Mouse (Mus musculus) leukemia stem cell, adult 10-12 weeks (primary cell): ENCODE measurements around the gene Serping1. TPM values are rescaled to one million over a fixed set of nuclear protein-coding genes. Genes with fewer than 3 reads are reported as not detected.

Experiments used
- polyA plus RNA-seq: library from polyadenylated mRNA; stranded (reverse); fragments of >175 nt; gene quantifications from 2 replicates; pipeline ENCODE4 v1.2.3, GENCODE M21; 2012; ENCODE audit warnings: low replicate concordance

Gene Serping1
- 2.8 TPM in 1 of 2 replicates, not detected in the other for polyA plus RNA-seq

DNA sequence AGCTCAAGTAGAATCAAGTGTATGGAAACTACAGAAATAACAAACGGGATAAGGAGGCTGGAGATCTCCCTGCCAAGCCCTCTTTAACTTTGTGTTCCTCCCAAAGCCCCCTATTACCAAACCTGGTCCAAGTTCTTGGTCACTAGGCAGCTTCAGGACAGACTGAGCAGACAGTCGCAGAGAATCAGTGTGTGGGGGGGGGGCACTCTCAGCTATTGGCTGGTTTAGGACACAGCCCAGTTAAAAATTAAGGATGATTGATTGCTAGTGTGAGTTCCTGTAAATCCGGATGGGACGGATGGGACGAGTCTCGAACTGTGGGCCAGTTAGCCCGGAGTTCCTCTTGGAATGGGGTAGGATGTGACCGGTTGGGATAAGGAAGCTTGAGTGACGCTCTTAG, at the start of gene Serping1:
TSS of gene Serping1 (minus strand) at position 204 of the 400 bp plus-strand sequence.

DNA sequence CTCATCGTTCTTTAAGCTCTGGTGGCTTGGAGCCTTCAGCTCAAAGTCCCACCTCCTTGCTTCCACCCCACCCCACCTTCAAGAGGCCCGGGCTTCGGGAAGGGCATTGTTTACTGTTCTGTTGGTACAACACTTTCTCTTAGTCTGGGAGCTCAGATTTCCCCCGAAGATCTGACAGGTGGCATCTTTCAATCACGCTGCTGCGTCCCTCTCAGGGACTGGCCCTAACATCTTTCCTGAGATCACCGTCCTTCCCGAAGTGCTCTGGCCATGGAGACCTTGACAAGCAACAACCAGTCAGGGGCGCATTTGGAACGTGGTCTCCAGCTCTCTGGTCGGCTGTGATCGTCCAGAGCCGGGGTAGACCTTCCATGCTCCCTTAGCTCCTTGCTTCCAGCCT, 47.3 kb upstream of the Serping1 start, which contains the start of gene Smtnl1:
TSS of gene Smtnl1 (minus strand) at position 101 of the 400 bp plus-strand sequence.

DNA sequence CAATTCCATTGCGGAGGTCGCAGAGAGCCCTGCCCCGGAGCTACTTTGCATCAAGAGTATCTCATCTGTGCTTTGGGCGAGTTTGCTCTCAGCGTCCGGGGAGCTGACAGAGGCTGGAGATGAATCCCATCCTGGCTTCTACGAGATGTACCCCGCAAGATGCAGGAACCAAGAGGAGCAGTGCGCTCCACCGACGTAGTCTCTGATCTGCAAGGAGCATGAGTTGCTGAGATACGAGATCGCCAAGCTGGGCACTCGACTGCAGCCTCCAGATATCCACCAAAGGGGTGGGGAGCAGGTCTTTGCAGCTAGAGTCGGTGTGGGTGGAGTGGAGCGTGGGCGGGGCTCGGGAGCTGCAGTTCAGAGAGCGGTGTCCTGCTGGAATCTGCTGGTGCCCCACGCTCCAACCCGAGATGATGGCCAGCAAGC, 23.3 kb upstream of the Serping1 start, which contains the start of gene Ube2l6:
TSS of gene Ube2l6 (plus strand) at position 336 of the 429 bp plus-strand sequence.

DNA sequence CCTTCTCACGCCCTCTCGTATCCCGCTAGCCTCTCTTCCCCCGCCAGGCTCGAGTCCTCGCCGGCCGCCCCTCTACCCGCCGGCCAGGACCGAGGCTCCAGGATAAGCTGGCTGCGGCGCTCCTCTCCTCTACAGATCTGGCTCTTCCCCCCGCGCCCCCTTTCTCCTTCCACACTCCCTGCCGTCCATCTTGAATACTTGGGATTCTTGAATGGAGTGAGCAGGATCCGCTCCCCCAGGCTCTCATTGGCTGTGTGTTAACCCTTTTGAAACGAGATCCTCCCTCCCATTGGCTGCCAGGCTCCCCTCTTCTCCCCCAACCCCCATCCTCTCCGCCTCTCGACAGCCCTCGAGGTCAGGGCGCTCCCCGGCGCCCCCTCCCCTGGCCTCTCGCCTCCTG, 31.7 kb downstream of the Serping1 start, which contains the start of gene Gm19426:
TSS of gene Gm19426 (minus strand) at position 95 of the 400 bp plus-strand sequence.

DNA sequence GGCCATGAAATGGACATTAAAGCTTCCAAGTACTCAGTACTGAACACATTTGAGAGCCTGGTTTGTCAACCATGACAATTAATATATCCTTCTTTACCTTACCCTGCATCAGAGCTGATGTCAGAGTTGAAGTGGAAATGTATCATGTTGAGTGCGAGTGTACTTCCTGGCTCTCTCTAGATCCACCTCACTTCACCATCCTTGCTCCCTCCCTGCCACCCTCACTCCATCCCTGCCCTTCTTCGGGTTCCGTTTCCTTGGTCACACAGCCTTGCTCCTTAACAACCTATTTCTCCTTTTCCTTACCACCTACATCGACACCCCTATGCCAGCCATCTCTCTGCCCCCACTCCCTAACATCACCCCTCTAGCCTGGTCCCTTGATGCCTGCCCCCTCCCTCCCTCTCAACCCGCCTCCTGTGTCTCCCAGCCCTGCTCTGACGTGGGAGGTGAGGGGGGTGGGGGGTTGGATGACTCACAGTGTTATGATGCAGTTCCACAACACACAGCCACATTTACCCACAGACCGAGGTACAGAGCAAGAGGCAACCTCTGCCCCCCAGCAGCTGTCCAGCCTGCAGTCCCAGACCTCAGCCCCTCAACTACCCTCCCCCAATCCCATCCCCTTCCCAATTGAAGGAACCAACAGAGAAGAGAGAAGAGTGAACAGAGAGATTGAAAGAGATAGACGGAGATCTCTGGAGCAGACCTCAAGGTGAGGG, 41.5 kb downstream of the Serping1 start, which contains the start of gene Ypel4:
TSS of gene Ypel4 (plus strand) at position 480 of the 722 bp plus-strand sequence.

DNA sequence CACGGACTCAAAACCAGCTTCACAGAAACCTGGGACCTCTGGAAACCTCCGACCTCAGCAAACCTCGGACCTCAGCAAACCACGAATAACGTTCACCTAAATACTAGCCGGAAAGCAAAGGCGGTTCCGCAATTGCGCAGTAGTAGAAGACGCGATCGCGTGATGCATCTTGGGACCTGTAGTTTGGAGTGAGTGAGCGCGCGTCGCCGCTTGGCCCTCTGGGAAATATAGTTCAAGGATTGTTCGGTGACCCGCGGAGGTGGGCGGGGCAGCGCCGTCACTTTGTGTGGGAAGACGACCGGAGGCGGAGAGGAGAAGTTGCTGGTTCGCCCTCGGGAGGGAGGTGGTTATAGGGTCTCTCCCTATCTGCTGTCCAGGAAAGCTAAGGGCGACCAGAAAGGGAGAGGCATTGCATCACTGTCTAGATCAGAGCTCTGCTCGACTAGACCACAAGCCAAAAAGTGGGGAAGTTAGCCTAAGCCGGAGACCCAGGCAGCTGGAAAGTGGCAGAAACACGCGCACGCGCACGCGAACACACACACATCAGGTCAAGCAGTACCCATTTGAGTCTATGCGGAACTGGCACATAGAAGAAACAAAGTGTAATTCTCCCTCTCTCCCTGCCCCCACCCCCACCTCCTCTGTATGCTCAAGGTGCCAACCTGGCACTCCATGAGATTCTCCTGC, 47.9 kb downstream of the Serping1 start, which contains the start of gene Clp1:
TSS of gene Clp1 (minus strand) at position 179 of the 687 bp plus-strand sequence.

Other genes with a start within 250 kb of the Serping1 start
- gene Ctnnd1, start 124.7 kb downstream of the Serping1 start, polyA plus RNA-seq = 0.83 and 4.1 TPM in 2 replicates
- not detected in 2 replicates for gene Btbd18, start 116.4 kb downstream of the Serping1 start, polyA plus RNA-seq
- gene Selenoh, start 104.7 kb downstream of the Serping1 start, polyA plus RNA-seq = 101 and 122 TPM in 2 replicates
- gene Gm28635, start 97.4 kb downstream of the Serping1 start, polyA plus RNA-seq = not detected in 2 replicates
- 23.7 and 36.7 TPM in 2 replicates for gene Med19, start 97.0 kb downstream of the Serping1 start, polyA plus RNA-seq
- gene Tmx2, start 96.3 kb downstream of the Serping1 start, polyA plus RNA-seq = 2.7 and 4.2 TPM in 2 replicates
- gene Zdhhc5, start 60.3 kb downstream of the Serping1 start, polyA plus RNA-seq = 22.7 and 68.7 TPM in 2 replicates
- 0.41 and 0.85 TPM in 2 replicates for gene Clp1, start 48.1 kb downstream of the Serping1 start, polyA plus RNA-seq
- 191 and 216 TPM in 2 replicates for gene Ypel4, start 41.4 kb downstream of the Serping1 start, polyA plus RNA-seq
- not detected in 2 replicates for gene Gm19426, start 31.8 kb downstream of the Serping1 start, polyA plus RNA-seq
- 3.3 and 20.8 TPM in 2 replicates for gene Ube2l6, start 23.4 kb upstream of the Serping1 start, polyA plus RNA-seq
- not detected in 2 replicates for gene Smtnl1, start 47.2 kb upstream of the Serping1 start, polyA plus RNA-seq
- 2.3 and 7.3 TPM in 2 replicates for gene Timm10, start 51.6 kb upstream of the Serping1 start, polyA plus RNA-seq
- gene Slc43a1, start 63.4 kb upstream of the Serping1 start, polyA plus RNA-seq = 52.4 and 120 TPM in 2 replicates
- gene Rtn4rl2, start 111.3 kb upstream of the Serping1 start, polyA plus RNA-seq = 3.3 and 4.7 TPM in 2 replicates
- 23.9 and 31.0 TPM in 2 replicates for gene Slc43a3, start 161.1 kb upstream of the Serping1 start, polyA plus RNA-seq
- not detected in 2 replicates for gene Prg2, start 205.0 kb upstream of the Serping1 start, polyA plus RNA-seq
- 0.61 TPM in 1 of 2 replicates, not detected in the other for gene Prg3, start 212.8 kb upstream of the Serping1 start, polyA plus RNA-seq